Mouse (Mus musculus) MEL-GATA-1-ER (cell line): ENCODE data around the gene Cyp2c66.
"Not testable (repeated sequence)": the region's sequence is repeated elsewhere in the genome, so short reads cannot be mapped to it uniquely, and the experiment has no call there.

Experiments used
- DNase-seq: peaks from one replicate; pipeline ENCODE4 v3.0.0-alpha.2; 2012; ENCODE audit warnings: low read depth; ENCODE audit errors: extremely low read depth

The Cyp2c66 gene

GRCm38 (mm10) chr19:39113644-39114043, at the start of gene Cyp2c66:
TSS of gene Cyp2c66 (plus strand) at chr19:39113898.
- DNase-seq = no peak

DNA sequence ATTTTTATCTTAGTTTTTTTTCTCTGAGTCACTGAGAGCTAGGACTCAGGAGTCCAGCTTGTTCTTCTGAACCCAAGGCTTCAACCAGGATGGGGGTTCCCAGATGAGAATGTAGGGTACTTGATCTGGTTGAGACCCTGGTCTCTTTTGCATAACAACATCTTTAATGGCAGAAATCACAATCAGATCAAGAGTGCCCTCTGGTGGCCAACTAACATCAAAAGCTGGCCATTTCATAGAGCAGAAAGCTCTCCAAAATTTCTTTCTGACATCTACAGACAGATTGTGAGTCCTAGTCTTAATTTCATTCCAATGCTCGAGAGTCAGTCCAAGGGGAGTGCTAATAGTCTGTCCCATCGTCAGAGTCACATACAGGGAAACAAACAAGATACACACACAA, 14.9 kb upstream of the Cyp2c66 start:
- DNase-seq = not testable (repeated sequence)

DNA sequence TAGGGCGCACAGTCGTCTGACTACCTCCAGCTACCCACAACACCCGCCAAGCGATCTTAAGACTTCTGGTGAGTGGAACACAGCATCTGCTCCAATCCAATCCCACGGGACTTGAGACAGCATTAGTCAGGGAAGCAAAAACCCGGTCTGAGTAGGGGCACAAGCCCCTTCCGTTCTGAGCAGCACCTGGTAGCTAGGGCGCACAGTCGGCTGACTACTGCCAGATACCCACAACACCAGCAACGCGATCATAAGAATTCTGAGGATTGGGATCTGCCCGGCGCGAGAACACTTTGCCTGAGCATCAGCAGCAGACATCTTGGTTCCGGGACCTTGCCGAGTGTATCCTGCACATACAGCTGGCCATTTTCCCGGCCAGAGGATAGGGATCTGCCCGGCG, 43.1 kb downstream of the Cyp2c66 start:
- DNase-seq = not testable (repeated sequence)
